Mouse (Mus musculus) G1E-ER4 (cell line): ENCODE measurements around the gene Ankrd34b. TPM values are rescaled to one million over a fixed set of nuclear protein-coding genes. Genes with fewer than 3 reads are reported as not detected.

Source experiments
- GATA1 ChIP-seq: IDR thresholded peaks from one replicate; pipeline ENCODE4 v1.8.0; 2012; ENCODE audit warnings: low read length, inconsistent platforms
- polyA plus RNA-seq: library from polyadenylated mRNA; stranded (reverse); fragments of >175 nt; gene quantifications from 2 replicates; pipeline ENCODE4 v1.2.3, GENCODE M21; 2012

The Ankrd34b gene
- polyA plus RNA-seq = not detected in 2 replicates

DNA sequence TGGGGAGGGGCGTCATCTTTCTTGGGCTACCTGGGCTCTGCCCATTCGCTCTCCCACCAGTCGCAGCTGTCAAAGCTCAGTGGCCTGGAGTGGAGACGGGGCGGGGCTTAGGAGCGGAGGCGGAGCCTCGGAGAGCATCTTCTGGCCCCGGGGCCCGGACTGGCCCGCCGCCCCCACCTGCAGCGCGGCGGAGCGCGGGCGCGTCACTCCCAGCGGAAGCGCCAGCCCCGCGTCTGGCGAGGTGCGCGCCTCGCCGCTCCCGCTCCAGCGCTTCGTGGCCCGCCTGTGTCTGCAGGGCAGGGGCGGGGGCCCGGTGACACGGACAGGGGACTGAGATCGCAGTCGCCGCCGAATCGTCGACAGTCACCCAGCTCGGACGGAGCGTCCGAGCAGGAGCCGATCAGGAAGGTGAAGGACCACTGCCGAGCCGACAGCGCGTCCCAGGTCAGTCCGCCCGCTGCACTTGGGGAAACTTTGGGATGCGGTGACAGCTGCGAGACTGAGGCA is at the start of gene Ankrd34b:
Gene Ankrd34b (plus strand): TSS at position 139 of the 507 bp plus-strand sequence.
- no peak for TF ChIP-seq GATA1

DNA sequence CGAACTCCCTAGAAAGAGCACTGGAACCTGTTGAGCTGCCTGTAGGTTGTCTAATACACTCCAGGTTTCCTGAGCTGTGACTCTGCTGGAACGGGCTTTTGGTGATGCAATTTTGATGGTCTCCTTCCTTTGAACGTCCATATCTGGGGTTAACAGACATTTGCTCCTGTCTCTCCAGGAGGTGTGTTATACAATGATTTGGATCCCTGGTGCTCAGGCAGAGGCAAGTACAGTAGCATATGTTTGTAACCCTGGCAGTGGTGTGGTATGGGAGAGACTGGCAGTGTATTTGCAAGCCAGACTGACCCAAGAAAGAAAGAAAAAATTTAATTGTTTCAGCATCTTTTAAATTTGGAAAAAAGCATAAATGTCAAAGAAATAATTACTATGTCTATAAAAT is 38.3 kb upstream of the Ankrd34b start:
- TF ChIP-seq GATA1 = no peak

DNA sequence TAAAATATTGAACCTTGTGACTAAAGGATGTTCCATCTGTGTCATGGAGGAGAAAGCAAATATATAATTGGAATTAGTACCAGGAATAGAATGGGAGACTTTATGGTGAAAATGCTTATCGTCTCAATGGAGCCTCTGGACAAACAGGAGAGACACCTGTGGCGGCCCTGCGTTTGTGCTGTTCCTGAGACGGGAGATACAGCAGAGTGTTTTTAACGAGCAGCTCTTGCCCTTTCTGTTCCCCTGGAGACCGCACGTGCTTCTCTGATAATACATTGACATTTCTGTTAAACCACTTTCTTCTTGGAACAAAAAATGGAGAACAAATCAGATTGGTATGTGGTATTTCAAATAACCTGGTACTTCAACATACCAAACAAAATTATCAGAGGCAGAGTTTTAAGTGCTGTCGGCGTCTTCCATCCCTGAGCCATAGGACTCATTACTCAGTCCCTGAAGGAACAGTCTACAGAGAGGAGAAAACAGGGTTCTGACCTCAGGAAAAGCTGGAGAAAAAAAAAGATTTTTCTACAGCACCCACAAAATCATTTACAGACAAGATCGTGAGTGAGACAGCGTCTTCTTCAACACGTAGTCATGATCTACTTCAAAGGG is 32.5 kb upstream of the Ankrd34b start:
- TF ChIP-seq GATA1 = no peak

DNA sequence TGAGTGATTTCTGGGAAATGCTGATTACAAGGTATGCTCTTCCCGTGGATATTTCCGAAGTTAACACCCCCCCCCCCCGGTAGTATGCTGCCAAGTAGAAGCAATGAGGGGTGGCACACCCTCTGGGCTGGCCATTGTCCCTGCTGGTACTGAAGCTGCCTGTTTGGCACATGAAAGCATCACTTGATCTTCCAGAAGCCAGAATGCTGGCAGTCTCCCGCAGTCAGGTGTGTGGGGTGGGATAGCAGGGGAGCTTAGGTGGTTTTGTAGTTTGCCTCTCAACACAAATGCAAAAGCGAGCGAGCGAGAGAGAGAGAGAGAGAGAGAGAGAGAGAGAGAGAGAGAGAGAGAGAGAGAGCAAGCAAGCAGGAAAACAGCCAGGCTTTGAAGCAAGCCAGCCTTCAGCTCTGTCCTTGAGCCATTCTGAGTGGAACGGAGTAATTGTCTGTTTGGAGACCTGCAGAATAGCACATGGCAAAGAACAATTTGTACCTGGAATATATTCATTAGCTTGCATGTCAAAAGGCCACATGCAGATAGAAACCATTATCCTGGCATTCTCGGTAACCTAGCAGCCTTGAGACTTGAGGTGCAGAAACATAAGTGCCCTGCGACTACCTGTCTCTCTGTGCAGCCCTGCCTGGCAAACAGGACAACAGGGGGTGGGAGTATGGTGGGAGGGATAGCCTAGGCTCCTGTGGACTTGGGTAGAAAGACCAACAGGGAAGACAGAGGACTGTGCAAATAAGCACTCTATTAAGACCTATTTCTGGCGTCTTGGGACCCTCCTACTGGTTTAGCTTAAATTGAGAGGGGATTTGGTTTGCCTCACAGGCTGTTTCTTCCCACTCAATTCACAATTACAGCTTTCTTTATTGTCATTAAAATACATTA is 27.0 kb upstream of the Ankrd34b start:
- TF ChIP-seq GATA1 = no peak

DNA sequence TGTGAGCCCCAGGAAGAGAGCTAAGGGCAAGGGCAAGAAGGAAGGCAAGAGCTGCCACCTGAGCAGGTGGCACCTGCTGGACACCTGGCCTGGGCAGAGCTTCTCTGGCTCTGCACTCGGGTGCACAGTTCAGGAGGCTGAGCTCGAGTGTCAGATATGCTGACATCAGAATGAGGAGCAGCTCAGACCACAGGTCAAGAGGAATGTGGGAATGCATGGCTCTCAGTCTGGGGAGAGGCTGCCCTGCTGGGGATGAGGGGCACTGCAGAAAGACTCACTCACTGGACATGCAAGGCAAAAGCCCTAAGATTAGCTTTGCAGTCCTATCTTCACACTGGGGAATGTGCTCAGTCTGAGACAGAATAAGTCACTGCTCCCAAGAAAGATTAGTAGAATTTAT is 23.6 kb upstream of the Ankrd34b start:
- TF ChIP-seq GATA1 = no peak

DNA sequence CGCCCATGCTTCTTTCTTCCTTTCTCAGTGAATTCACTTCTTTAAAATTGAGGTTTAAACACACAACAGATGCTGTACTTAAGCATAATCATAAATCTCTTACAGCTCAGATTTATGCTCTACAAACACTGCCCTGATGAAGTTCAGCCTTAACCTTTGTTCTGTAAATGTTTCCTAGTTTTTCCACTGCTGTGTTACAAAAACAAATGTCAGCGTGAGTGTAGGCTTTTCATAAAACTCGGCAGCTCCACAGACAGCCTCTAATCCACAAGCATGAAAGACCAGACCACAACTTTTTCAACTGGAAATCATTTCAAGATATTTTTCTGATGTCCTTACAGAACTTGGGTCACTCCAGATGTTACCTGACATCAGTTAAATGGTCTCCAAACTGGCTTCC is 22.2 kb upstream of the Ankrd34b start:
- TF ChIP-seq GATA1 = no peak

DNA sequence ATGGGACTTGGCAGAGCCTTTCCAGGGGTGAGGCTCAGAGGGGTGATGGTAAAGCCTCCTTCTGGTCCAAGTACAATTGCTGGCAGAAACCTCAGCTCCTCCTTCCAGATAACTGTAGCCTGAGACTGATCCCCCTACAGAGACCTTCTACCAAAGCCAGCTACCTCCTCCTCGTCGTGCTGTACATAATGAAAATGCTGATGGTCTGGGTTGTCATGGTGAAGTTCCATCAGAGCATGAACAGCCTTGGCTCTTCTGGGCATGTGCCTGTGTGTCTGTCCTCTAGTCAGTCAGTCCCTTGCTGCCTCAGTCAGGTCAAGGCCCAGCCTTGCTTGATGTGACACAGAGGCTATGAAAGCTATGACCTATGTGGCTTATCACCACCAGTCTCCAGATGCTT is 15.2 kb upstream of the Ankrd34b start:
- TF ChIP-seq GATA1 = no peak

DNA sequence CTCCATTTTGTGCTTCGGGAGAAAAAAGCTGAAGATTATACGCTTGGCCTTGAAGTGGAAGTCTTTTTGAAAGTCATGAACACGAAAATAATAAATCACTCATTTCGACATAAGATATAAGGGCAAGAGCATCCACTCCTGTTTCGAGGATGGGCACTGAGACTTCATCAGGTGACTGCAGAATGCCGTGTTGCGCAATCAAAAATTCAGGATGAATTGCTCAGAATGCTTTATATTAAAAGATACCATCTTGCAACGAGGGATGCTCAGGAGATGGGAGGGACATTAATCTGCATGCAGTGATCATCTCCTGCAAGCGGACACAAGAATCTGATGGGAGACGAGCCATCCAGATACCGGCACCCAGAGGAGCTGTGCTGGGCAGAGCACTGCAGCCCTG is 6.1 kb upstream of the Ankrd34b start:
- TF ChIP-seq GATA1 = no peak

DNA sequence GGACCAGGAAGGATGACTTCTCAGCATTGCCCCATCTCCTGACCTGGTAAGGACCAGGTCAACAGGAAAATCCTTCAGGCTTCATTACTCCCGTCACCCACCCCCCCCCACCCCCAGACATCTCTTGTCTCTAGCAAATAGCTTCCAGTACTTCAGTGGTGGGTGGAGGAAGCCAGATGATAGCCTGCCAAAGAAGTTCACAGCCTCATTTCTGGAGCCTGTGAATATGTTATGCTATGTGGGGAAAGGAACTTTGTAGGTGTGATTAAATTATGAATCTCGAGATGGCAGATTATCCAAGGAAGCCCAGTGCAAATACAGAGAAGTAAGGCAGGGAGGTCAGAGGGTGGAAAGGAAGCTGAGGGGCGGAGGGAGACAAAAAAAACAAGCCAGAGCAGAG is 2.0 kb upstream of the Ankrd34b start:
- no peak for TF ChIP-seq GATA1

DNA sequence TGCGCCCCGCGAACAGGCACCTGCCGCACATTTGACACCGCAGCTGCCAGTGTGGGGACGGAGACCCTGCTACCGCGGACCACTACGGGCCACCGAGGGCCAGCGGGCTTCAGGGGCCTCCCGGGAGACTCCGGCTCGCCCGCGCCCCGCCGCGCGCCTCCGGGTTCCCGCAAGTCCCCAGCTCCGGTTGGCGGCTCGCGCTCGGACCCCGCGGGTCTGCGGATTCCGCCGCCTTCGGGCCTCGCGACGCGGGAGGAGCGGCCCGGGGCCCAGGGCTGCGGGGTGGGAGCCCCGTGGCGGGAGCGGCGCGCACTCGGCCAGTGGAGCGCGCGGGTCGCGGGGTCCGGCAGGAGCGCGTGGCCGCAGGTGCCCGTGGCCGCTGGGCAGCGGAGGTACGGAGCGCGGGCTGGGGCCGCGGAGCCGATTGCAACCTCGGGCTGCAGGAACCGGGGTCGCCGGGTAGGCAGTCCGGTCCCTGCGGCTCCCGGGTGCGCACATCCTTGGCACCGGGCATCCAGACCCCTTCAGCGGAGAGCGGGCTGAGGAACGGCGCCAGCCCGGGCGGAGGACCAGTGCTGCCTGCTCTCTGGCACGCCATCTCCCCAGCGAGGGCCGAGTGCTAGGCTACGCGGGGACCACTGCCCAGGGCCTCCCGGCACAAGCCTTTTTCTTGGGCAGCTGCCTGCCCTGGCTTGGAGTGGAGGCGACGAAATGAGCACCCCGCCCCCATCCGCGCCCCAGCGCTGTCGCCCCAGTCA is 777 bp downstream of the Ankrd34b start:
- TF ChIP-seq GATA1 = no peak

DNA sequence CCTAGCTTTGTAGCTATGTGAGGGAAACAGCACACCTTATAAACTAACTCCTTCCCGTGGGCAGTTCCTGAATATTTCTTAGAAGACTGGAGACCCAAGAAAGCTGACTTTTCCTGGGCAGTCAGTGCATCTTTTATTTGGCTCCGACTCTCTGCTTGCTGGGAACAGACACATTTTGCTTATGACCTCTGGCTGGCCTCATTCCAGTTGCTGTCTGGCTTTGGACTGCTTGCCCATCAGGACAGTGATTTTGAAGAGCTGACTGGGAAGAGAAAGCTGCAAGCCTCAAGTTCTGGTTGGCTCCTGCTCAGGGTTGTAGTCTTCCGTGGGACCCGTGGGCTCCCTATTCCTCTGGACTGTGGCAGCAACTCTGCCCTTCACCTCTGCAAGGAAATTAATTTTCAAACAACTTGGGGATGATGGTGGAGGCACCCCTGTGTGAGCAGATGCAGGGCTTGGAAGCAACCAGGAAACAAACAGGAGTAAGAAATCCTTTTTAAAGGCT is 1.7 kb downstream of the Ankrd34b start:
- TF ChIP-seq GATA1 = no peak

DNA sequence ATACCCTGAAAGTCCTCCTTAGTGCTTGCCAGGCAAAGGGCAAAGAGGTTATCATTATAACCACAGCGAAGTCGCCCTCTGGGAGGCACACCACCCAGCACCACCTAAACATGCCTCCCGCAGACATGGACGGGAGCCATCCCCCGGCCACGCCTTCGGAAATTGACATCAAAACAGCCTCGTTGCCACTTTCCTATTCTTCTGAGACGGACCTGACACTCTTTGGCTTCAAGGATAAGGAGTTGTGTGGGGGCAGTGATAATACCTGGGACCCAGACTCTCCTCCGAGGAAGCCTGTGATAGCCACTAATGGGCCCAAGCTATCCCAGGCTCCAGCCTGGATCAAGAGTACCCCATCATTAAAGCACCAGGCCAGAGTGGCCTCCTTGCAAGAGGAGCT is 13.0 kb downstream of the Ankrd34b start:
- TF ChIP-seq GATA1 = no peak

DNA sequence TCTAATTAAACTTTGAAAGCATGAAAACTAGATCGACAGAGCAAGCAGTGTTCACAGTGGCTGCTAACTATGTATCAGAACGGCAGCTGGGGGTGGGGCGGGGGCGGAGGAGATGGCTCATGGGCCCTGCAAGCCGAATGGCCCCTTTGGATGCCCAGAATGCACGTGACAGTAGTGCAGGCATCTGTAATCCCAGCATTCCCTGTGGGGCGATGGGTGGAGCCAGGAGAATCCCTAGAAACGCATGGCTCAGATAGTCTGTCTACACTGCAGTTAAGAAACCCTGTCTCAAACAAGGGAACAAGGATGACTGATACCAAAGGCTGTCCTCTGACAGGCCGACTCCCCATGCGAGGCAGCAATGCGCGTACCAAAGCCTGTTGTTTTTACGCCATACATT is 14.6 kb downstream of the Ankrd34b start:
- no peak for TF ChIP-seq GATA1

DNA sequence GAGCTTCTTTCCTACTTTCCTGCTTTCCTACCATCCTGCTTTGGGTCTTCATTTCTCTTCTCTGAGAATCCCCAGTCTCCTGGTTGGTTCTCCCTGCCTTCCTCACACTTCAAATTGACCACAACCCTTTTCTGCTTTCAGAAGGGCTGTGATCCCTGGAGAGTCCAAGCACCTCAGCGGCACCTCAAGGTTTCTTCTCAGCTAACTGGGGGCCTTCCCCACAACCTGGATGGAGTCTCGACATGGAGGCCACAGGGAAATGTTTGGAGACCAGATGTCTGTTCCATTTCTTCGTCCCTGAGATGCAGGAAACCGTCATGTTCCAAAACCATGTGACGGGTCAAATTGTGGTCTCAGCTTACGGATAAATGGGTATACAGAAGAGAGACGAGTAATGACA is 21.2 kb downstream of the Ankrd34b start:
- TF ChIP-seq GATA1 = no peak

DNA sequence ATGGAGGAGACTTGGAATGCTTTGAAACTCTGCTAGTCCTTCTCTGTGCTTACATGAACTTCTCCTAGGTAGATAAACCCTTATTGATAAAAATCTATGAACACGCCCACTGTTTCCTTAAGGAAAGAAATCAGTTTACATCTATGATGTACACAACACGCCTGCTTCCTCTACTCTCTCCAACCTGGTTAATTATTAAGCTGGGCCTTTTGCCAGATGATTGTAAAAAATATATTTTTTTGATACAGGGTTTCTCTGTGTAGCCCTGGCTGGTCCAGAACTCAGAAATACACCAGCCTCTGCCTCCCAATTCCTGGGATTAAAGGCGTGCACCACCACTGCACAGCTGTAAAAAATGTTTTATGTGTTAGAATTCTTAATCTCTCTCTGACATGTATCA is 39.0 kb downstream of the Ankrd34b start:
- no peak for TF ChIP-seq GATA1

DNA sequence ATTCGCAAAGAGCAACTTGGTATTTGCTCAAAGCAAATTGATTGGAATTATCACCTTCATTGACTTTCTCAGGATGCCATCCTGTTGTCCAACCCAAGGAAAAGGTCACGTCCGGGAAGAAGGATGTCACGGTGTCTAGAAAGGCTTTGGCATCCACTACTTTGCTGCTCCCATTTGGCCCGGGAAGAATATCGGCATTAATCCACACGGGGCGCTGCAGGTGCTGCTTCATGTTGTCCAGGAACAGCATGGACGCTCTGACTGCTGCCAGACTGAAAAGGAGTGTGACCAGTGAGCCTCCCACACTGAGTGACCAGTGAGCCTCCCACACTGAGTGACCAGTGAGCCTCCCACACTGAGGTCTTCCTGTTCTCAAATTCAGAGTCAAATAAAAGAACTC is 42.2 kb downstream of the Ankrd34b start:
- TF ChIP-seq GATA1 = no peak
